Mouse (Mus musculus) midbrain, embryonic 11.5 days (tissue): Measurements from ENCODE around the gene Vmn2r7. TPM values are rescaled to one million over a fixed set of nuclear protein-coding genes. Genes with fewer than 3 reads are reported as not detected.
"Not testable (repeated sequence)": the region's sequence is repeated elsewhere in the genome, so short reads cannot be mapped to it uniquely, and the experiment has no call there.

Experiments used
- ATAC-seq: fragments of 200-750 bp; cut with Nextera tagmentation; 2 replicates; pipeline ENCODE4 v1.8.0; 2017; ENCODE audit warnings: moderate TSS enrichment, moderate library complexity; ENCODE audit not compliant: low FRiP score
- DNase-seq: peaks from one replicate; pipeline ENCODE4 v3.0.0; 2015; ENCODE audit warnings: low spot score; ENCODE audit errors: missing footprints
- H3K27ac ChIP-seq: fragments of 300-500 bp; sonication (generic); 2 replicates; pipeline ENCODE4 v1.5.1; 2014; ENCODE audit warnings: low read depth, low read length
- H3K27me3 ChIP-seq: fragments of 300-500 bp; sonication (generic); 2 replicates; pipeline ENCODE4 v1.6.1; 2014; ENCODE audit warnings: mild to moderate bottlenecking, low read length, moderate library complexity, mixed read lengths; ENCODE audit not compliant: control insufficient read depth, insufficient read depth
- H3K36me3 ChIP-seq: fragments of 300-500 bp; sonication (generic); 2 replicates; pipeline ENCODE4 v1.6.1; 2014; ENCODE audit warnings: mild to moderate bottlenecking, low read length, moderate library complexity, mixed read lengths; ENCODE audit not compliant: control insufficient read depth, insufficient read depth
- H3K4me1 ChIP-seq: fragments of 300-500 bp; sonication (generic); 2 replicates; pipeline ENCODE4 v1.6.1; 2014; ENCODE audit warnings: low read length; ENCODE audit not compliant: control insufficient read depth, insufficient read depth
- H3K4me2 ChIP-seq: fragments of 300-500 bp; sonication (generic); 2 replicates; pipeline ENCODE4 v1.6.1; 2014; ENCODE audit warnings: mild to moderate bottlenecking, moderate library complexity
- H3K4me3 ChIP-seq: fragments of 300-500 bp; sonication (generic); 2 replicates; pipeline ENCODE4 v1.5.1; 2014; ENCODE audit warnings: low read depth, low read length
- H3K9ac ChIP-seq: fragments of 300-500 bp; sonication (generic); 2 replicates; pipeline ENCODE4 v1.6.1; 2014; ENCODE audit warnings: low read length
- H3K9me3 ChIP-seq: fragments of 300-500 bp; sonication (generic); 2 replicates; pipeline ENCODE4 v1.6.1; 2016; ENCODE audit warnings: low read length; ENCODE audit not compliant: control insufficient read depth
- WGBS: fragments of 180-500 bp; shearing (Covaris S2); extraction: QIAGEN DNeasy Blood & Tissue Kit; methylation state at CpG from one replicate; pipeline ENCODE4 v1.1.7; 2014; 5-methylcytosine and 5-hydroxymethylcytosine counted together
- polyA plus RNA-seq: library from polyadenylated mRNA; unstranded; fragments of >200 nt; fragmentation: Nextera tagmentation; extraction: Ambion mirVana; gene quantifications from 2 replicates; pipeline ENCODE4 v1.2.1, GENCODE M21; 2014

Gene Vmn2r7
- not detected in 2 replicates for polyA plus RNA-seq

- ATAC-seq, H3K4me2 ChIP-seq, H3K4me1 ChIP-seq, H3K9me3 ChIP-seq, H3K36me3 ChIP-seq, H3K4me3 ChIP-seq, H3K9ac ChIP-seq, H3K27me3 ChIP-seq, DNase-seq, H3K27ac ChIP-seq: not testable (repeated sequence)
- WGBS: 84% methylated on average over 2 of the region's 3 CpGs
Measured at GRCm38 (mm10) chr3:64844665-64845064, at the start of gene Vmn2r7. Gene Vmn2r7, minus strand, starts transcription at chr3:64844765.

- no peak for ATAC-seq
- 66% methylated on average over 1 of the region's 1 CpGs for WGBS
Measured at GRCm38 (mm10) chr3:64889725-64890124, 45.2 kb upstream of the Vmn2r7 start.

GRCm38 (mm10) chr3:64878199-64878977 is 33.8 kb upstream of the Vmn2r7 start:
- H3K4me3 ChIP-seq: no peak overlapping the region
- no peak overlapping the region for H3K9ac ChIP-seq
- no peak overlapping the region for H3K4me2 ChIP-seq
- WGBS: 64% methylated on average over 3 of the region's 3 CpGs
- ATAC-seq: no peak
- H3K27ac ChIP-seq: no peak overlapping the region
- no peaks in the 10 kb centered on the region for H3K4me1 ChIP-seq
- H3K27me3 ChIP-seq: no peaks in the 10 kb centered on the region
- no peaks in the 10 kb centered on the region for H3K9me3 ChIP-seq
- H3K36me3 ChIP-seq: no peaks in the 10 kb centered on the region
- DNase-seq: no peak

More at GRCm38 (mm10) chr3:64889725-64890124, 45.2 kb upstream of the Vmn2r7 start:
- Histone ChIP-seq H3K9ac (no peak overlapping the region), H3K4me2 (no peak overlapping the region), H3K4me3 (no peak overlapping the region), H3K4me1 (no peaks in the 10 kb centered on the region), H3K27ac (no peak overlapping the region), H3K36me3 (no peaks in the 10 kb centered on the region), H3K27me3 (no peaks in the 10 kb centered on the region), H3K9me3 (no peaks in the 10 kb centered on the region)
- DNase-seq: no peak

GRCm38 (mm10) chr3:64876669-64877068 is 32.1 kb upstream of the Vmn2r7 start:
- DNase-seq (no peak), ATAC-seq (no peak)
- no peaks in the 10 kb centered on the region for H3K4me1 ChIP-seq
- H3K27me3 ChIP-seq: no peaks in the 10 kb centered on the region
- H3K27ac ChIP-seq: no peak overlapping the region
- no peaks in the 10 kb centered on the region for H3K9me3 ChIP-seq
- no peak overlapping the region for H3K4me3 ChIP-seq
- no peak overlapping the region for H3K9ac ChIP-seq
- H3K36me3 ChIP-seq: no peaks in the 10 kb centered on the region
- WGBS: 38% methylated on average over 1 of the region's 1 CpGs
- H3K4me2 ChIP-seq: no peak overlapping the region

- H3K27ac ChIP-seq: no peak overlapping the region
Measured at GRCm38 (mm10) chr3:64842881-64843280, 1.7 kb downstream of the Vmn2r7 start.

GRCm38 (mm10) chr3:64842299-64842698 is 2.3 kb downstream of the Vmn2r7 start:
- Histone ChIP-seq H3K9me3 (no peaks in the 10 kb centered on the region), H3K27ac (no peak overlapping the region), H3K27me3 (no peaks in the 10 kb centered on the region), H3K4me2 (no peak overlapping the region), H3K4me3 (no peak overlapping the region), H3K9ac (no peak overlapping the region), H3K36me3 (no peaks in the 10 kb centered on the region), H3K4me1 (no peaks in the 10 kb centered on the region)
- DNase-seq (peak; percentile 92), ATAC-seq (peak; percentile 48; the same call in 1 of the 2 replicates)
- WGBS: 12% methylated on average over 4 of the region's 4 CpGs

More at GRCm38 (mm10) chr3:64842881-64843280, 1.7 kb downstream of the Vmn2r7 start:
- Histone ChIP-seq H3K9me3 (no peaks in the 10 kb centered on the region), H3K27me3 (no peaks in the 10 kb centered on the region), H3K36me3 (no peaks in the 10 kb centered on the region), H3K4me2 (no peak overlapping the region), H3K4me3 (no peak overlapping the region), H3K9ac (no peak overlapping the region), H3K4me1 (no peaks in the 10 kb centered on the region)
- 92% methylated on average over 2 of the region's 2 CpGs for WGBS
- no peak; the same call in 1 of the 2 replicates for ATAC-seq
- DNase-seq: no peak

- WGBS: 73% methylated on average over 1 of the region's 1 CpGs
- Histone ChIP-seq H3K36me3 (no peaks in the 10 kb centered on the region), H3K9ac (no peak overlapping the region), H3K27me3 (no peaks in the 10 kb centered on the region), H3K27ac (no peak overlapping the region), H3K4me3 (no peak overlapping the region), H3K4me2 (no peak overlapping the region), H3K4me1 (no peaks in the 10 kb centered on the region), H3K9me3 (no peaks in the 10 kb centered on the region)
- DNase-seq (no peak), ATAC-seq (0 out of 2 replicates have a peak, but pooled peaks have one; percentile 24)
Measured at GRCm38 (mm10) chr3:64831134-64831533, 13.4 kb downstream of the Vmn2r7 start.

- no peak; the same call in 1 of the 2 replicates for ATAC-seq
- no peaks in the 10 kb centered on the region for H3K9me3 ChIP-seq
- WGBS: 54% methylated on average over 6 of the region's 6 CpGs
- no peak overlapping the region for H3K27ac ChIP-seq
- no peak for DNase-seq
- H3K4me3 ChIP-seq: no peak overlapping the region
- H3K4me2 ChIP-seq: no peak overlapping the region
- no peaks in the 10 kb centered on the region for H3K4me1 ChIP-seq
- H3K36me3 ChIP-seq: no peaks in the 10 kb centered on the region
- H3K27me3 ChIP-seq: no peaks in the 10 kb centered on the region
- no peak overlapping the region for H3K9ac ChIP-seq
Measured at GRCm38 (mm10) chr3:64791245-64791591, 53.3 kb downstream of the Vmn2r7 start.

GRCm38 (mm10) chr3:64790509-64791244 is 53.9 kb downstream of the Vmn2r7 start:
- 51% methylated on average over 10 of the region's 10 CpGs for WGBS
- Histone ChIP-seq H3K36me3 (no peaks in the 10 kb centered on the region), H3K4me2 (no peak overlapping the region), H3K9ac (no peak overlapping the region), H3K4me1 (no peaks in the 10 kb centered on the region), H3K4me3 (no peak overlapping the region), H3K27me3 (no peaks in the 10 kb centered on the region), H3K9me3 (no peaks in the 10 kb centered on the region), H3K27ac (no peak overlapping the region)
- DNase-seq: peak; percentile 97
- peak; percentile 80 for ATAC-seq
